Mouse (Mus musculus) lung, postnatal 10 days (tissue): Measurements from ENCODE around the gene Klk1b5.
A peak's percentile ranks its signal among the peaks of the same experiment; 100 is the strongest.
"Not testable (repeated sequence)": the region's sequence is repeated elsewhere in the genome, so short reads cannot be mapped to it uniquely, and the experiment has no call there.

Experiments
- DNase-seq: peaks from one replicate; pipeline ENCODE4 v3.0.0; 2021

The Klk1b5 gene

DNA sequence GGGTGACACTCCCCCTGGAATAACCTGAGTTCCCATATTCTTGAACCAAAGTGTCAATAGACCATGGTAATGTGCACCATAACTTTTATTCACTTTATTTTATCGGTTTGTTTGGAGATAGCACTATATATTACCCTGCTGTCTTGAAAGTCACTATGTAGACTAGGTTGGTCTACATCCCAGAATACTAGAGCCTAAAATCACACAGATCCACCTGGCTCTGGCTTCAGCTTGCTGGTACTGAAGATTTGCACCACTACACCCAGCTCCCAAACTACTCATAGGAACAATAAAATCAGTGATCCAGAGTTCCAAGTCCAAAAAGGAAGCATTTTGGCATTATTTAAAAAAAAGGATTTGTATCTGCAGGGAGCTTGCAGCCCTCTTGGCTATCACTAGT lies at the start of gene Klk1b5:
TSS of gene Klk1b5 (plus strand) at position 301 of the 400 bp plus-strand sequence.
- DNase-seq: no peak

DNA sequence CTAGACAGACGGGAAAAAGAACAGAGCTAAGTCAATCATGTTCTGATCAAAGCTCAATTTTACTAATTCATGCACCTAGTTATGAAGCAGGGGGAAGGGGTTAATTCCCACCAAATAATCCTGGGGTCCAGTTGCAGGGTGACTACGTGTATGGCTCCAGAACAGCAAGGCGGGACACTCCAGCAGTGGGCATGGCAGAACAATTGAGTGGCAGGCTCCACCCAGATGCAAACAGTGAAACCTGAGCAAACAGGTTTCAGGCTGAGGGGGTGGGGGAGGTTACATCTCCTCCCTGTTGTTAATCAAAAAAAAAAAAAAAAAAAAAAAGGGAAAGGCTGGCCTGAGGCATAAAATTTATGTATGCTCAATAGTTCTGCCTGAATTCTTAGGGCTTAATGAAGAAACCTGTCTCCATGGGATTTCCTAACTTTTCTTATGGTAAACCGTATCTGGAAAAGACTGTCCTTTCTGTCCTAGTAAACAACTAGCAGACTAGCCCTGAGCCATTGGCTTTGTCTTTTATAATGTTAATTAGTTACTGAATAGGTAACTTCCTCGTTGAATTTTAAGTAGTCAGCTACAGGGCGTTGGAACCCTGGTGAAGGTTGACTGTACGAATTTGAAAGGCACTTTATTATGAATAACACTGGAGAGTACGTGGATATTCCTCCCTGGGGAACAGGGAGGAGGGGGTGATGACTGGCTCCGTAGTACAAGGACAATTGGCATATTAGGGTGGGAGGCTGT lies 36.3 kb upstream of the Klk1b5 start:
- DNase-seq: no peak

DNA sequence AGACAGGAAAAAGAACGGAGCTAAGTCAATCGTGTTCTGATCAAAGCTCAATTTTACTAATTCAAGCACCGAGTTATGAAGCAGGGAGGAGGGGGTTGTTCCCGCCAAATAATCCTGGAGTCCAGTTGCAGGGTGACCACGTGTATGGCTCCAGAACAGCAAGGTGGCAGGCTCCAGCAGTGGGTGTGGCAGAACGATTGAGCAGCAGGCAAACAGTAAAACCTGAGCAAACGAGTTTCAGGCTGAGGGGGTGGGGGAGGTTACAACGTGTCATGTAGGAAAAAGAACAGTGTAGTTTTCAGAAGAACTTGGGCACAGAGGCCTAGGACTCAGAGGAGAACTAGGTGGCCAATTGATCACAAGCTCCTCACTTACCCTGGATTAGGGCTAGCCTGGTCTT lies 29.2 kb upstream of the Klk1b5 start:
- DNase-seq: not testable (repeated sequence)

DNA sequence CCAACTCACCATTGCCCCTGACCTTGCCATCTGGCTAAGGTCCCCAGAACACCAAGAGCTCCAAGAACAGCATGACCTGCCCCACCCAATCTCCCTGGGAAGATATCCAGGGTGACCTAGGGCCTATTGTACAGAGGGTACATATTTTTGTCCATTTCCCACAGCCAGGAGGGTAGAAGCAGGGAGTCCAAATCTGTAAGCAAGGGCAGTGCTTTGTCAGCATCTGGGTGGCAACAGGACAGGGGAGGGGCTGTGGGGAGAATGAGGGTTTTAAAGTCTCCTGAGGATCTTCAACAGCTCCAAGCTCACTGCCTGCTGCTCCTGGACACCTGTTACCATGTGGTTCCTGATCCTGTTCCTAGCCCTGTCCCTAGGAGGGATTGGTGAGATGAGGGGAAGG lies 27.8 kb upstream of the Klk1b5 start, which contains the start of gene Klk1b24:
TSS of gene Klk1b24 (plus strand) at position 301 of the 400 bp plus-strand sequence.
- DNase-seq: not testable (repeated sequence)

DNA sequence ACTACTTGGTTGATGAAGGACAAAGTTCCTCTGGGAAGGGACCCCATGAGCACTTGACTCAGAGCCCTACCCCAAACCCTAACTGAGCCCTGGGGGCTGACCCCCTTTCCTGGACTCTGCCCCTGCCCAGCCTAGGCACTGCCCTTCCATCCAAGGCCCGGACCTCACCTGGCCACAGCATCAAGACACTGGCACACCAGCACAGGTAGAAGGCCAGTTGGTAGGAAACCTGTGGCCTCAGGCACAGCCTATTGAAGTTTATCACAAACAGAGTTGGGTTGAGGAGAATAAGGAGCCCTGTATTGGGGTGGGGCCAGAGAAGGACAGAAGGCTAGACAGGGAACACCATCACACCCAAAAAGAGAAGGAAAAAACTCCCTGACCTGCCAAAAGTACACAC lies 22.3 kb upstream of the Klk1b5 start:
- DNase-seq: not testable (repeated sequence)

DNA sequence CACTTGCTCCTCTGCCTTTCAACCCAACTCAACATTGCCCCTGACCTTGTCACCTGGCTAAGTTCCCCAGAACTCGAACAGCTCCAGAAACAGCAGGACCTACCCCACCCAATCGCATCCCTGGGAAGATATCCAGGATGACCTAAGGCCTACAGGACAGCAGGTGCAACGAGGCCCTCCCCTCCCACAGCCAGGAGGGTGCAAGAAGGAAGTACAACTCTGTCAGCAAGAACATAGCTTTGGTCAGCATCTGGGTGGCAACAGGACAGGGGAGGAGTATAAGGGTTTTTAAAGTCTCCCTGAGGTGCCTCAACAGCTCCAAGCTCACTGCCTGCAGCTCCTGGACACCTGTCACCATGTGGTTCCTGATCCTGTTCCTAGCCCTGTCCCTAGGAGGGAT lies 17.9 kb upstream of the Klk1b5 start, which contains the start of gene Klk1b3:
TSS of gene Klk1b3 (plus strand) at position 301 of the 400 bp plus-strand sequence.
- DNase-seq: no peak

DNA sequence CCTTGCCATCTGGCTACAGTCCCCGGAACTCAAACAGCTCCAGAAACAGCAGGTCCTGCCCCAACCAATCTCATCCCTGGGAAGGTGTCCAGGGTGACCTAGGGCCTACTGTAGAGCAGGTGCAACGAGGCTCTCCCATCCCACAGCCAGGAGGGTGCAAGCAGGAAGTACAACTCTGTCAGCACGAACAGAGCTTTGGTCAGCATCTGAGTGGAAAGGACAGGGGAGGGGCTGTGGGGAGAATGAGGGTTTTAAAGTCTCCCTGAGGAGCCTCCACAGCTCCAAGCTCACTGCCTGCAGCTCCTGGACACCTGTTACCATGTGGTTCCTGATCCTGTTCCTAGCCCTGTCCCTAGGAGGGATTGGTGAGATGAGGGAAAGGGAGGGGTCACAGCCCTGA lies 8.6 kb upstream of the Klk1b5 start, which contains the start of gene Klk1b4:
TSS of gene Klk1b4 (plus strand) at position 301 of the 400 bp plus-strand sequence.
- not testable (repeated sequence) for DNase-seq

DNA sequence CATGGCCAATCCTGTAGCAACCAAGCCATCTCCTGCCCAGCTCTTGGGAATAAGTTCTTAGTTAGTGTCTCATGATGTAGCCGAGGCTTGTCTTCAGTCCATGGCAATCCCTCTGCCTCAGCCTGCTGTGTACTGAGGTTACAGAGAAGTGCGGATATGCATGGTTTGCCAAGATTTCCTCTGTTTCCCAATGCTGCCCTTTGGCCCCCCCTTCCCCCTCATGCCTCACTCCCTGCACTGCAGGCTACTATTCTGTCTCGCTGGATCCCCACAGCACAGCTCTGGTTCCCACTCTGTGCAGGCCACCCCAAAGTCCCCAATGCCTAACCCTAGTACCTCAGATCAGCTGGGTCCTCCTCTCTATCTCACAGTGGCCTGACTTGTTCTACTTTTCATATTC lies 7.4 kb upstream of the Klk1b5 start:
- no peak for DNase-seq

DNA sequence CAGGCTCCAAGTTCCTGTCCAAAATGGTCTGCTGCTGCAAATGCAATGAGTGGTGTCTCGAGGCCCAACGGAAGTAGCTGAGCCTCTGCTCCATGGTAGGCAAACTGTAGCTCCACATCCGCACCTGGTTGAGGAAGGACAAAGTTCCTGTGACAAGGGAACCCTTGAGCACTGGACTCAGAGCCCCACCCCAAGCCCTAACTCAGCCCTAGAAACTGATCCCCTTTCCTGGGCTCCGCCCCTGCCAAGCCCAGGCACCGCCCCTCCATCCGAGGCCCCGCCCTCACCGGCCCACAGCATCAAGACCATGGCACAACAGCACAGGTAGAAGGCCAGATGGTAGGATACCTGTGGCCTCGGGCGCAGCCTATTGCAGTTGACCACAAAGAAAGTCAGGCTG lies 5.9 kb downstream of the Klk1b5 start:
- not testable (repeated sequence) for DNase-seq

DNA sequence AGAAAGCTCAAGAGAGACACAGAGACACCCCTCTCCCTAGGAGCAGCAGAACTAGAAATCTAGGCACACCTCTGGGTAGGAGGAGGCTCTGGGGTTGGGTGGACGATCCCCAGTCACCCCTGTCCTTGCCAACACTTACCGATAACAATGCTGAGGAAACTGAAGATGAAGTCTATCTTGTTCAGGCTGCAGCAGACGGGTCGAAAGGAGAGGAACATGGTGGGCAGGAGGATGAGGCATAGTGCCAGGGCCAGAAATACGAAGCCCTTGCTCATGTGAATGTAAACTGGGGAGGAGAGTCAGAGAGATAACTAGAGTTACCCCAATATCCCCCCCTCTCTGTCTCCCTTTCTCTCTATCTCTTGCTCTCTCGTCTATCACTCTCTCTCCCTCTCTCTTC lies 6.6 kb downstream of the Klk1b5 start:
- not testable (repeated sequence) for DNase-seq

DNA sequence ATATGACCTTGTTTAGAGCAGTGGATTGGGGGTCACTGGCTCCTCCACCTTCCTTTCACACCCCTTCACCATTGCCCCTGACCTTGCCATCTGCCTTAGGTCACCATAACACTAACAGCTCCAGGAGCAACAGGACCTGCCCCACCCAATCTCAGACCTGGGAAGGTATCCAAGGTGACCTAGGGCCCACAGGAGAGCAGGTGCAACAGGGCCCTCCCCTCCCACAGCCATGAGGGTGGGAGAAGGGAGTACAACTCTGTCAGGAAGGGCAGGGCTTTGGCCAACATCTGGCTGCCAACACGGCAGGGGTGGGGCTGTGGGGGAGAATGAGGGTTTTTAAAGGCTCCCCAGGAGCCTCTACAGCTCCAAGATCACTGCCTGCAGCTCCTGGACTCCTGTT lies 9.3 kb downstream of the Klk1b5 start, which contains the start of gene Klk1:
TSS of gene Klk1 (plus strand) at position 285 of the 400 bp plus-strand sequence.
- no peak for DNase-seq

DNA sequence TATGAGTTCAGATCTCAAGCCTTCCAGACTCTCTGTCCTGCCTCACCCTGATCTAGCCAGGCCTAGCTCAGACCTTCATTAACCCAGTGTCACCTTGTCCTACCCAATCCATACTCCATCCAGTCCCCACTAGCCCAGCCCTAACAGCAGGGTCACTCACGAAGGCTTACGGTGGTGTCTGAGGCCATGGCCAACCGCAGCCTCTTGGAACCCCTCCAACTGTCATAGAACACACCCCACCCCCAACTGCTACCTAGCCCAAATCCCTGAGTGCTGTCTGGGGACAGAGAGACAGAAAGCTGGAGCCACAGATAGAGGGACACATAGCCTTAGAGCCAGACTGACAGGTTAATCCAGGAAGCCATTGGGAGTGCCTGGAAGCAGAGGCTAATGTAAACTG lies 20.2 kb downstream of the Klk1b5 start, which contains the start of gene Gm36864:
TSS of gene Gm36864 (plus strand) at position 269 of the 400 bp plus-strand sequence.
- no peak for DNase-seq

DNA sequence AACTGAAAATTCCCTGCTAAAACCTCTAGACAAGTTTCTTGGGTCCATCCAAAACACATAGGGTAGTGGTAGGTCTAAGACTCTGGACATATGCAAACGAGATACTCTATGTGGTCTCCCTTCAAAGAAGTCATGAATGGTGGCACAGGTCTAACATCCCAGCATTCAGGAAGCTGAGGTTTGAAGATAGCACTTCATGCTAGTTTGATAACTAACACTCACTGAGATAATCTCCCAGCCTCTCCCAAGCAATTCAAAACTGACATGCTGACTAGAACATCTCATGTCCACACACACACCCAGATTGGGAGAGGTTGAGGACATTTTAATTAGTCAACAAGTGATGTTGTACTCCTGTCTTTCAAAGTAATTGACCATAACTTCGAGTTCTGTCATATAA lies 24.2 kb downstream of the Klk1b5 start:
- no peak for DNase-seq

DNA sequence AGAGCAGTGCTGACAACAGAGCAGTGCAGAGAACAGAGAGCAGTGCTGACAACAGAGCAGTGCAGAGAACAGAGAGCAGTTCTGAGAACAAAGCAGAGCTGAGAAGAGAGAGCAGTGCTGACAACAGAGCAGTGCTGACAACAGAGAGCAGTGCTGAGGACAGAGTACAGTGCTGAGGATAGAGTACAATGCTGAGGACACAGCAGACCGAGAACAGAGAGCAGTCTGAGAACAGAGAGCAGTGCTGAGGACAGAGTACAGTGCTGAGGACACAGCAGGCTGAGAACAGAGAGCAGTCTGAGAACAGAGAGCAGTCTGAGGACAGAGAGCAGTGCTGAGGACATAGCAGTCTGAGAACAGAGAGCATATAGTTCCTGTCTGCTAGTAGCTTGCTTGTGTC lies 25.0 kb downstream of the Klk1b5 start:
- no peak for DNase-seq

DNA sequence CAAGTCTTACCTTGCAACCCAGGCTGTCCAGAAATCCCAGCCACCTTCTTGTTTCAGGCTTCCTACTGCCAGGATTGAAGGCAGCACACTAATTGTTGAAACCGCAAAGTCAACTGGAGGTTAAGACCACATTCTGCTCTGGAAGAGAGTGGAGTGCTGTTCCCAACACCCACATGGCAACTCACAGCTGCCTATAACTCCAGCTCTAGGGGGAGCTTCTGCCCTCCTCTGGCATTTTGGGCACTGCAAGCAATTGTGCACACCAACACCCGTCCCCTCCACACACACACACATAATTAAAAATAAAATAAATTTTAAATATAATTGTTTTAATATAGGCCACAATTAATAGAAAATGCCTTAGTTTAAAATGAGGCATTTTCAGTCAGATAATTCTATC lies 25.4 kb downstream of the Klk1b5 start:
- no peak for DNase-seq

DNA sequence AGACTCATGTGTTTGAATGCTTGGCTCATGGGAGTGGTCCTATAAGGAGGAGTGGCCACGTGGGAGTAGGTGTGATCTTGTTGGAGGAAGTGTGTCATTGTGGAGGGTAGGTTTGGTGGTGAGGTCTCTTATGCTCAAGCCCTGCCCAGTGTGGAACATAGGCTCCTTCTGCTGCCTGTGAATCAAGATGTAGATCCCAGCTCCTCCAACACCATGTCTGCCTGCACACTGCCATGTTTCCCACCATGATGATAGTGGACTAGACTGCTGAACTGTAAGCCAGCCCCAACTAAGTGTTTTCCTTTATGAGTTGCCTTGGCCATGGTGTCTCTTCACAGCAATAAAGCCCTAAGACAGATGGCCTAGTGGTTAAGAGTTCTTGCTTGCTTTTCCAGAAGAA lies 28.3 kb downstream of the Klk1b5 start:
- no peak for DNase-seq

DNA sequence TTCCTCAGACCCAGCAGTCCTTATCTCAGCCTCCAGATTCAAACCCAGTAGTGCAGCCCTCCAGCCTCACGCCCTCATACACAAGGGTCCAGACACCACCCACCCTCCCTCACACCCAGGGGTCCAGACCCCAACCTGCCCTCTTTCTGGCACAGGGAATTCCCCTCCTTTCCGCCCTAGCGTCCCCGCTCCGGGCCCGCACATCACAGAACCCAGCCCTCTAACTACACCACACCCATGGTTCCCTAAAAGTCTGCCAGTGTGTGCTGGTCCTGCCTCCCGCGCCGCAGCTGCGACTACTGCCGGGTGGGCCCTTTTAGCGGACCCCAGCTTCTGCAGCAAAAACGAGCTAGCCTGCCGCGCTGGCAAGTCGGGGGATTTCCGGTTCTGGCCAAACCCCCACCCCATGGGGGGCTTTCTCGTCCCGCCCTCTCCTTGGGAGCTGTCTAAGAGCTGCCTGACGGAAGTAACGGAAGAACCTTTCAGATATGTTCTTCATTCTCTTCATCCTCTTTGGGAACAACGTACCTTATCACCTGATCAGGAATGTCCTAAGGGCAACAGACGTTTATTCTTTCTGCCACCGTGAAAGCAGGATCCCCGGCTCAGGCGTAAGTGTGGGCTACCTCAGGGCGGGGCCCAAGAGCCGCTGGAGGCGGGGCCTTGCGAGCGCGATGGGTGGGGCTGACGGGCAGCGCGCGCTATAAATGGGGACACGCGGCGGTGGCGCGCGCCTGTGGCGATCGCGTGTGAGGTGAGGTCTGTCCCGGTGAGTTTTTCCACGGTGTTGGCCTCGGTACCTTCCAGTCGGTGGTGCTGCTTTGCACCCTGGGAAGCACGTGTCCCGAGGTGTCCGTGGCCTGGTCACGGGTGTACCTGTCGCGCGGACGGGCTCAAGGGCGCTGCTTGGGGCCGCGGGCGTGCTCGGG lies 30.6 kb downstream of the Klk1b5 start, which contains the start of the genes 1700028J19Rik and 2410002F23Rik:
TSS of gene 1700028J19Rik (minus strand) at position 641 of the 929 bp plus-strand sequence.
TSS of gene 2410002F23Rik (plus strand) at position 668 of the 929 bp plus-strand sequence.
- DNase-seq: peak; percentile 93

DNA sequence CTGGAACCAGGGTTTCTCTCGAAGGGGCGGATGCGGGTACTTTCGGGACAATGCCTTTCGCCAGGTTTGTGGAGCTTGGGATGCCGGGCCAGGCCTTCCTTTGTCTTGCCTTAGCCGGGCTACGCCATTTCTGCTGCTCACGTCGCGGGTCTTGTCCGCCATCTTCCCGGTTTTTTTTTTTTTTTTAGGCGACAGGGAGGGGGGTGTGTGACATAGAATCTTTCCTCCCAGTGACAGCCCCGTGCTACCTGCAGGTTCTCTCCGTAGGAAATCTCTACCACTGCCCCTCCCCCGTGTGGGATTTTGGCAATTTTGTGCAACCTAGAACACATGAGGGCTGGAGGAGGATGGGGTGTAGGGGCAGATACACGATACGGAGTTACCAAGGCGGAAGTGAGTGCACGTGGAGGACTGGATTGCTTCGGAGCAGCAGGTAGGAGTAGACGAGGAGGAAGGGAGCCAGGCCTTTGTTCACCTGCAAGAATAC lies 31.3 kb downstream of the Klk1b5 start:
- peak; percentile 57 for DNase-seq

DNA sequence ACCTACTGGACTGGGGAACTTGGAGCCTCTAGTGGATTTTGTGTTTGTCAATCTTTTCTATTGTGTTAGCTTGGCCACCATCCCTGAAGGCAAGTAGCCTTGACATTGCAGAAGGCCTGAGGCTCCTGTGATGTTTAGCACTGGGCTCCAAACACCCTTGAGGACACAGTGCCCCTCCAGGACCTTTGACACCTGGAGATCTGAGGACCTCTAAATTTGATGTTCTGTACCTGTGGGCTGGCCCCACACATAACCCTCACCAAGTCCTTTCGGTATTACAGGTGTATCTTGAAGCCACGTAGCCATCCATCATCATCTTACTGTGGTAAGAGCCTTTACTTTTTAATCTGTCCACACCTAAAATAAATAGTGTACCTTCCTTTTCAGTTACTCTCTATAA lies 32.2 kb downstream of the Klk1b5 start:
- no peak for DNase-seq

DNA sequence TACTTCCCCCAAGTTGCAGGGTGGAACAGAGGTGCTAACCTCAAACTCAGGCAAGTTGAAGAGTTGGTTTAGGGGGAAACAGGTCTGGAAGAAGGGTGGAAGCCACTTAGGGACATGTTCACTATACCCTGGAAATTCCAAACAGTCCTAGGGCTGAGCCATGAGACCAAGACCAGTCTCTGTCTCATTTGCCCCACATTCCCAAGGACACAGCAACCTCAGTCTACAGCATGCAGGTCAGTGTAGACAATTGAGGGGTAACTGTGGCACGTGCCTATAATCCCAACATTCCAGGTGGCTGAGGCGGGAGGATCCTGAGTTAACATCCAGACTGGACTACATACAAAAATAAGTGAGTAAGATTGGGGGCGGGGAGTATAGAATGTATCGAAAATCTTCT lies 33.5 kb downstream of the Klk1b5 start:
- no peak for DNase-seq

DNA sequence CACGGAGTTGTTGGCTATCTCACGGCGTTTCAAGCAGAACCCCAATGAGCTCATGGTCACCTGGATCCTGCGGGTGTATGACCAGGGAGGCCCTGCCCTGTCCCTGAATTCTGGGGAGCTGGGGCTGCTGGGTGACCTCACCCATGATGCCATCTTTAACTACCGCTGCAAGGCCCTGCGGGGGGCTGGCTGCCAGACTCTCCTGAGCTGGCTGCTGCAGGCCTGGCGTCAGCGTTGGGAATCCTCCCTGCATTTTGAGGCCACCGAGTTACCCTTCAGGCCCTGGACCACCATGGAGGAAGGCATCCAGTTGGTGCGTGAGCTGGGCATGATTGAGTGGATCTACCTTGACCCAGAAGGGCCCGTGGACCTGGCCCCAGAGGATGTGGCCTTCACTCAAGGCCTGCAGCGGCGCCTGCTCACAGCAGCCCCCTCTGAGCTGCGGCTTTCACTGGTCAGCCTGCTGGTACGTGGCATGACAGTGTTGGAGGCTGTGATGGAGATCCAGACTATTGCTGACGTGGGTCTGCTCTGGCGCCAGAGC lies 35.1 kb downstream of the Klk1b5 start:
- not testable (repeated sequence) for DNase-seq

DNA sequence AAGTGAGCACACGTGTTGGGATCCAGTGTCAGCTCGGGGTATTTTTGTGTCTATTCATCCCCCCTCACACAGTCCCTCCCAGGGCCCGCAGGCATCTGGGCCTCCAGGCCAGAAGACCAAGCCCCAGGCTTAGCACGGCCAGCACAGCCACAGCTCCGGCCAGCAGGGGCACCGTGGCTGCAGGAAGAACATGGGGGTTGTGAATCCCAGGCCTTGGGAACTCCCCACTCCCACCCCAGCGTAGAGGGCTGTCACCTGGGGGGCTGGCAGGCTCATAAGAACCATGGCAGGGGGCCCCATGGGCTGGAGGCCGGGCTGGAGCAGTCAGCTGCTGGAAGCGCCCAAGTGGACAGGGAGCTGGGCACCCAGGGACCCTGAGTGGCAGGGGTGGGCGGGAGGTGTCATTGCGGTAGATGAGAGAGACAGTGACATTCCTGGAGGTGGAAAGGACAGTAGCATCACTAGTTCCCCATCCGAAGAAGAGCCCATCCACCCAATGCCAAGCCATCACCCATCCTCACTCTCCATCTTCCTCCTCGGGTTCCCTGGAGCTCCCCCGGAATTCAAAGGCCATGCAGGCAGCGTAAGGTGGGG lies 37.4 kb downstream of the Klk1b5 start:
- DNase-seq: no peak
